Mouse (Mus musculus) NIH3T3 (cell line): ENCODE data around the gene Calu.

ENCODE experiments used
- DNase-seq: peaks from one replicate; pipeline ENCODE4 v3.0.0-alpha.2; 2012; ENCODE audit warnings: low read depth

The Calu gene

DNA sequence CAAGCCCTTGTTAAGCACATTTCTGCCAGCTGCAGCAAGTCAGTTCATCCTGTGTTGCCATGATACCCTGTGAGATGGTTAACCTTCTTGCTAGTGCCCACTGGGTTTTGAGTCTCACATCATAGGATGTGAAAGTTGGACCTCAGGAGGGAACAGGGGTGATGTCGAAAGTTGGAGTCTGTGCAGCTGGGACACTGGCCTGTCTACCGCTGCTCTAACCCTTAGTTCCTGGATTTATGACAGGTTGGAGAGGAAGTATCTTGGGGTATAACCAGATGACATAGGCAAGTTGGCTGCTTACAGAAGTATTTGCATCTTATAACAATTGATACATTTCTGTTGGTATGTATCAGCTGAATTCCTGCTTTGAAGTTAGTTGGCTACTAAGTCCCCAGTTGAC, 72.7 kb downstream of the Calu start:
- no peak for DNase-seq

DNA sequence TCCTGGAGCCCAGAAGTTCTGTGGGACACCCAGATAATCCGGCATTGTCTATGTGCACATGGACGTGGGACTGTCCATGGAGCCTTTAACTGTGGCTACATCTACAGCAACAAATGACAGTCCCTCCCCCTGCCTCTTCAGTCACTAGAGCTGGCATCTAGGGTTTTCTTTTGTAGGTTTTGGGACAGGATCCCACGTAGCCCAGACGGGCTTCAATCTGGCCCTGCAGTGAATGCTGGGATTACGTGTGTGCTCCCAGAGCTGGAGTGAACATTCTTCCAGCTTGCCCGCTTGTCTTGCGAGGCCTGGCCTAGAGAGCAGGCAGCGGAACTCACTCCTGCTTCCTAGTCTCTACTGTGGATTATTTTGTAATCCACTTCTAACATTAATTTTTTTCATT, 77.2 kb downstream of the Calu start:
- no peak for DNase-seq

DNA sequence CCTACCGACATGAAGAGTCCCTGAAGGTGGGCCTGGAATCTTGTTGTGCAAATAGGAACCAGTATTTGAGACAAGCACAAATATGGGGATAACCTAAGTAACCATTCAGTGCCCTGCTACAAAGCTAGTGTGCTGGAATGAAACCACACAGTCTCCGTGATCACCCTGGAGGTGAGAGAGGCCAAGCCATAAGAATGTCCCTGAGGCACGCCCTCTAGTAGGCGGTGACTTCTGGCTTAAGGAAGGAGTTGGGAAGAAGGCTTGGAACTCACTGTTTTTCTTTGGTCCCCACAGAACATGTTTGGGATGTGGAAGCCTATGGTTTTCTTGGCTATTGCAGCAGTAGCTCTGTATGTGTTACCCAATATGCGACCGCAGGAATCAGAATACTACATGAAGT, 78.5 kb downstream of the Calu start:
- DNase-seq: no peak
